Mouse (Mus musculus) embryonic facial prominence, embryonic 12.5 days (tissue): ENCODE measurements around the gene Lmo4. TPM values are rescaled to one million over a fixed set of nuclear protein-coding genes. Genes with fewer than 3 reads are reported as not detected.

Experiments used
- ATAC-seq: fragments of 200-750 bp; cut with Nextera tagmentation; 2 replicates; pipeline ENCODE4 v1.8.0; 2017; ENCODE audit not compliant: insufficient number of reproducible peaks, insufficient read depth, low FRiP score, low TSS enrichment
- H3K27ac ChIP-seq: fragments of 300-500 bp; sonication (generic); 2 replicates; pipeline ENCODE4 v1.5.1; 2016; ENCODE audit warnings: mild to moderate bottlenecking
- H3K27me3 ChIP-seq: fragments of 300-500 bp; sonication (generic); 2 replicates; pipeline ENCODE4 v1.6.1; 2016; ENCODE audit warnings: mild to moderate bottlenecking, moderate library complexity
- H3K36me3 ChIP-seq: fragments of 300-500 bp; sonication (generic); 2 replicates; pipeline ENCODE4 v1.6.1; 2016; ENCODE audit warnings: mild to moderate bottlenecking
- H3K4me1 ChIP-seq: fragments of 300-500 bp; sonication (generic); 2 replicates; pipeline ENCODE4 v1.6.1; 2016
- H3K4me2 ChIP-seq: fragments of 300-500 bp; sonication (generic); replicated peaks from 2 replicates; pipeline ENCODE4 v1.6.1; 2016; ENCODE audit warnings: mild to moderate bottlenecking, moderate library complexity
- H3K4me3 ChIP-seq: fragments of 300-500 bp; sonication (generic); 2 replicates; pipeline ENCODE4 v1.5.1; 2016; ENCODE audit warnings: mild to moderate bottlenecking
- H3K9ac ChIP-seq: fragments of 300-500 bp; sonication (generic); 2 replicates; pipeline ENCODE4 v1.6.1; 2016; ENCODE audit warnings: mild to moderate bottlenecking, moderate library complexity
- H3K9me3 ChIP-seq: fragments of 300-500 bp; sonication (generic); 2 replicates; pipeline ENCODE4 v1.6.1; 2016; ENCODE audit warnings: mild to moderate bottlenecking, moderate library complexity
- whole genome bisulfite sequencing: fragments of 180-500 bp; shearing (Covaris S2); methylation state at CpG from one replicate; pipeline ENCODE4 v1.1.7; 2016; 5-methylcytosine and 5-hydroxymethylcytosine counted together
- polyA plus RNA-seq: library from polyadenylated mRNA; unstranded; fragments of >200 nt; fragmentation: Nextera tagmentation; extraction: Ambion mirVana; gene quantifications from 2 replicates; pipeline ENCODE4 v1.2.1, GENCODE M21; 2016

Gene Lmo4
- 84.0 and 91.2 TPM in 2 replicates for polyA plus RNA-seq

- WGBS = under 1% methylated on average over 54 of the region's 76 CpGs
- Histone ChIP-seq H3K9me3 (no peaks in the 10 kb centered on the region), H3K9ac (peak within 1 kb of the TSS; percentile 94)
Measured at GRCm38 (mm10) chr3:144204413-144205311, at the start of gene Lmo4. Gene Lmo4 (minus strand): TSS chr3:144205220.

GRCm38 (mm10) chr3:144254281-144254680, 49.3 kb upstream of the Lmo4 start:
- Histone ChIP-seq H3K9ac (no peak overlapping the region), H3K4me2 (no peak overlapping the region), H3K27me3 (no peaks in the 10 kb centered on the region), H3K27ac (no peak overlapping the region), H3K4me1 (no peaks in the 10 kb centered on the region), H3K36me3 (no peaks in the 10 kb centered on the region), H3K4me3 (no peak overlapping the region), H3K9me3 (no peaks in the 10 kb centered on the region)
- no peak for ATAC-seq
- WGBS = 74% methylated on average over 5 of the region's 5 CpGs

More at GRCm38 (mm10) chr3:144204413-144205311, at the start of gene Lmo4:
- Histone ChIP-seq H3K4me3 (peak within 1 kb of the TSS; percentile 75), H3K27me3 (no peaks in the 10 kb centered on the region), H3K4me2 (peak within 1 kb of the TSS; percentile 82), H3K27ac (peak within 1 kb of the TSS; percentile 99), H3K36me3 (peaks cover 4% of the 10 kb centered on the region; the same call in 1 of the 2 replicates), H3K4me1 (peaks cover 14% of the 10 kb centered on the region; the same call in 1 of the 2 replicates)
- peak; percentile 64 for ATAC-seq

GRCm38 (mm10) chr3:144253018-144253417, 48.0 kb upstream of the Lmo4 start:
- no peak for ATAC-seq
- WGBS = 68% methylated on average over 6 of the region's 6 CpGs
- H3K9ac ChIP-seq = no peak overlapping the region
- no peak overlapping the region for H3K27ac ChIP-seq
- H3K36me3 ChIP-seq = no peaks in the 10 kb centered on the region
- H3K4me1 ChIP-seq = no peaks in the 10 kb centered on the region
- no peaks in the 10 kb centered on the region for H3K27me3 ChIP-seq
- H3K9me3 ChIP-seq = no peaks in the 10 kb centered on the region
- no peak overlapping the region for H3K4me2 ChIP-seq
- no peak overlapping the region for H3K4me3 ChIP-seq

GRCm38 (mm10) chr3:144252109-144252508, 47.1 kb upstream of the Lmo4 start:
- Histone ChIP-seq H3K36me3 (no peaks in the 10 kb centered on the region), H3K9me3 (no peaks in the 10 kb centered on the region), H3K27ac (no peak overlapping the region), H3K4me2 (no peak overlapping the region), H3K9ac (no peak overlapping the region), H3K4me1 (no peaks in the 10 kb centered on the region), H3K4me3 (no peak overlapping the region), H3K27me3 (no peaks in the 10 kb centered on the region)
- ATAC-seq = no peak
- 81% methylated on average over 4 of the region's 4 CpGs for WGBS

- 20% methylated on average over 15 of the region's 15 CpGs for WGBS
- Histone ChIP-seq H3K4me3 (no peak overlapping the region), H3K36me3 (no peaks in the 10 kb centered on the region), H3K9ac (no peak overlapping the region), H3K9me3 (no peaks in the 10 kb centered on the region), H3K27ac (no peak overlapping the region), H3K4me2 (no peak overlapping the region), H3K27me3 (no peaks in the 10 kb centered on the region), H3K4me1 (no peaks in the 10 kb centered on the region)
- no peak for ATAC-seq
Measured at GRCm38 (mm10) chr3:144242025-144242673, 37.1 kb upstream of the Lmo4 start.

GRCm38 (mm10) chr3:144241161-144241560, 36.1 kb upstream of the Lmo4 start:
- H3K9me3 ChIP-seq = no peaks in the 10 kb centered on the region
- no peaks in the 10 kb centered on the region for H3K4me1 ChIP-seq
- 85% methylated on average over 3 of the region's 3 CpGs for WGBS
- H3K4me3 ChIP-seq = no peak overlapping the region
- H3K4me2 ChIP-seq = no peak overlapping the region
- no peaks in the 10 kb centered on the region for H3K27me3 ChIP-seq
- no peak for ATAC-seq
- no peak overlapping the region for H3K9ac ChIP-seq
- no peaks in the 10 kb centered on the region for H3K36me3 ChIP-seq
- H3K27ac ChIP-seq = no peak overlapping the region

- Histone ChIP-seq H3K4me2 (no peak overlapping the region), H3K36me3 (no peaks in the 10 kb centered on the region), H3K4me3 (no peak overlapping the region), H3K9me3 (no peaks in the 10 kb centered on the region), H3K27ac (no peak overlapping the region), H3K9ac (no peak overlapping the region), H3K4me1 (0 out of 2 replicates have a peak, but pooled peaks cover 3% of the 10 kb centered on the region), H3K27me3 (no peaks in the 10 kb centered on the region)
- ATAC-seq = no peak
- 95% methylated on average over 11 of the region's 11 CpGs for WGBS
Measured at GRCm38 (mm10) chr3:144238482-144238881, 33.5 kb upstream of the Lmo4 start.

GRCm38 (mm10) chr3:144232347-144233008, 27.5 kb upstream of the Lmo4 start:
- Histone ChIP-seq H3K4me3 (no peak overlapping the region), H3K36me3 (no peaks in the 10 kb centered on the region), H3K27me3 (no peaks in the 10 kb centered on the region), H3K27ac (no peak overlapping the region), H3K9ac (no peak overlapping the region), H3K4me1 (peaks cover 11% of the 10 kb centered on the region; the same call in 1 of the 2 replicates), H3K4me2 (no peak overlapping the region), H3K9me3 (no peaks in the 10 kb centered on the region)
- WGBS = 85% methylated on average over 11 of the region's 11 CpGs
- ATAC-seq = no peak

- Histone ChIP-seq H3K27ac (no peak overlapping the region), H3K4me2 (no peak overlapping the region), H3K27me3 (no peaks in the 10 kb centered on the region), H3K9me3 (no peaks in the 10 kb centered on the region), H3K4me3 (no peak overlapping the region), H3K9ac (no peak overlapping the region), H3K36me3 (no peaks in the 10 kb centered on the region), H3K4me1 (peaks cover 11% of the 10 kb centered on the region; the same call in 1 of the 2 replicates)
- WGBS = 75% methylated on average over 6 of the region's 6 CpGs
- no peak for ATAC-seq
Measured at GRCm38 (mm10) chr3:144231931-144232330, 26.9 kb upstream of the Lmo4 start.

- H3K4me2 ChIP-seq = no peak overlapping the region
- 84% methylated on average over 7 of the region's 7 CpGs for WGBS
- H3K27me3 ChIP-seq = no peaks in the 10 kb centered on the region
- no peaks in the 10 kb centered on the region for H3K36me3 ChIP-seq
- no peak overlapping the region for H3K4me3 ChIP-seq
- H3K9ac ChIP-seq = no peak overlapping the region
- H3K27ac ChIP-seq = no peak overlapping the region
- no peak for ATAC-seq
- H3K4me1 ChIP-seq = peaks cover 11% of the 10 kb centered on the region; the same call in 1 of the 2 replicates
- H3K9me3 ChIP-seq = no peaks in the 10 kb centered on the region
Measured at GRCm38 (mm10) chr3:144231419-144231818, 26.4 kb upstream of the Lmo4 start.

- no peak overlapping the region for H3K4me3 ChIP-seq
- no peak overlapping the region for H3K4me2 ChIP-seq
- H3K4me1 ChIP-seq = peaks cover 12% of the 10 kb centered on the region
- no peaks in the 10 kb centered on the region for H3K9me3 ChIP-seq
- H3K27ac ChIP-seq = no peak overlapping the region
- WGBS = 57% methylated on average over 9 of the region's 9 CpGs
- H3K36me3 ChIP-seq = no peaks in the 10 kb centered on the region
- H3K9ac ChIP-seq = no peak overlapping the region
- H3K27me3 ChIP-seq = no peaks in the 10 kb centered on the region
- no peak for ATAC-seq
Measured at GRCm38 (mm10) chr3:144230016-144230415, 25.0 kb upstream of the Lmo4 start.
